Mouse (Mus musculus) lung, adult 2 months (tissue): ENCODE measurements around the gene Ercc2.

Experiments used
- CTCF ChIP-seq: fragments of 200-500 bp; IDR thresholded peaks from 2 replicates; pipeline ENCODE4 v1.5.1; 2011; ENCODE audit warnings: mild to moderate bottlenecking, low read length, control low read depth; ENCODE audit not compliant: insufficient read depth
- POLR2A ChIP-seq: fragments of 200-500 bp; IDR thresholded peaks from 2 replicates; pipeline ENCODE4 v1.6.1; 2011; ENCODE audit warnings: low read depth, mild to moderate bottlenecking, control low read depth, low read length, borderline replicate concordance; ENCODE audit errors: extremely low read depth

DNA sequence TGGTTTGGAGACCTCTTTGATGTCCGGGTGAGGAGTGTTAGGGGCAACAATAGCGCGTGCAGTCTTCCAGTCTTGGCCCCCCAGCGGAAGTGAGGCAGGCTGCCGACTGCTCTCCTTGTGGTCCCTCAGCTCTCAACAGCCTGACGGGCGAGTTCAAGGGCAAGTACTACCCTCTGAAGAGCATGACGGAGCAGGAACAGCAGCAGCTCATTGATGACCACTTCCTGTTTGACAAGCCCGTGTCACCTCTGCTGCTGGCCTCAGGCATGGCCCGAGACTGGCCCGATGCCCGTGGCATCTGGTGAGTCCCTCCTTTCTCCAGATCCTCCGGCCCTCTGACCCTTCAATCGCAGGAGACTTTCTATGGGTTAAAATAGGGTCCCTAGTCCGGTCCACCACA lies 34.8 kb downstream of the Ercc2 start:
- no peak for TF ChIP-seq POLR2A
- TF ChIP-seq CTCF = no peak
